Mouse (Mus musculus) ES-CJ7 (cell line): ENCODE results near the gene Gm10409.
"Not testable (repeated sequence)": the region's sequence is repeated elsewhere in the genome, so short reads cannot be mapped to it uniquely, and the experiment has no call there.

Experiments
- DNase-seq: peaks from one replicate; pipeline ENCODE4 v3.0.0; 2011; ENCODE audit warnings: low read depth, low spot score

Gene Gm10409

DNA sequence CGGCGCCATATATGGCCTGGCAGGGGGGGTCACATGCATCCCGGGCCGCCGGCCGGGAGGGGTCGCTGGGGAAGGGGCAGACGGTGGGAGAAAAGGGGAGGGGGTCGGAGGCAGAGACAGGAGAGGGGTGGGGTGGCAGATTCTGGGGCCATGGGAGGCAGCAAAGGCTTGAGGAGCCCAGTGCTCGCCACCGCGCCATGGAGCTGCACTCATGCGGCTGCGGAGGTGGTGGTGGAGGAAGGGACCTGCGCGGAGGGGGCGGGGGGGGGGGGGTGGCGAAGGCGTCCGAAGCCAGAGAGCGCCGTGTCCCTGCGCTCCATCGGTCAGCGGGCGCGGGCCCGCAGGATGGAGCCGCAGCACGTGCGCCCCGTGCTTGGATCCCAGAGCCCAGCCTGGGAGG is at the start of gene Gm10409:
TSS of gene Gm10409 (plus strand) at position 301 of the 400 bp plus-strand sequence.
- not testable (repeated sequence) for DNase-seq

DNA sequence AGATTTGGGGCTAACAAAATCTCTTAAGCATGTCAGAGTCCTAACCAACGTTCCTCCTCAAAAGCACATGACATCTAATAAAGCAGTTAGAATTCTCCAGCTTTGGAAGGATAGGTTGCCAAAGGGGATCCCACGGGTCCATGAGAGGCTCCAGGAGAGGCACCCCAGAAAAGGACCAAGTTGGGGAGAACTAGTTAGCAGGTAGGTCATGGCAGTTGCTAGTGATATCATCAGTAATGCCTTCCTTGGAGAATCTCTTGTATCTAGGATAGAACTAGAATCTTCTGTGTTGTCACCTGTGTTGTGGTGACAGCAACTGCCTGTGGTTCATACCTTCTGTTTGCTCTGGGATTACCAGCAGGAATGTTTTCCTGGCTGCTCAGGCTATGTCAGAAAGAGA is 17.6 kb upstream of the Gm10409 start, which contains the start of gene Gm10413:
TSS of gene Gm10413 (plus strand) at position 301 of the 400 bp plus-strand sequence.
- DNase-seq: not testable (repeated sequence)

DNA sequence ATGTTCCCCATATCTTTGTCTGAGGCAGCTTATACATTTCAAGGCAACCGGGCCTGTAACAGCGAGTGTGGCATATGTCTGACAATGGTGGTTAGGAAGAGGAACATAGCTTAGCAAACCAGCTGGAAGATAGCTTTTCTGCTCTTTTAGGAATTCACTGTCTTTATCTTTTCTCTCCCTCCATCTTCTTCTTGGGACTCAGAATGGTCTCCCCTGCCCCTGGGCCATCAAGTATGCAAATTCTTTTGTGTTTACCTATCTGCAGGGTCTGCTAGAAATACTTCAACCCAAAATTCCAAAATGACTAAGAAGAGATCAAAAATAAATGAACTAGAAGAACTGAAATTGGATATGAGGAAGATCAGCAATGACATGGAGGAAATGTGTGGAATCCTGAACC is 15.4 kb downstream of the Gm10409 start, which contains the start of gene Gm3005:
TSS of gene Gm3005 (plus strand) at position 301 of the 400 bp plus-strand sequence.
- not testable (repeated sequence) for DNase-seq

DNA sequence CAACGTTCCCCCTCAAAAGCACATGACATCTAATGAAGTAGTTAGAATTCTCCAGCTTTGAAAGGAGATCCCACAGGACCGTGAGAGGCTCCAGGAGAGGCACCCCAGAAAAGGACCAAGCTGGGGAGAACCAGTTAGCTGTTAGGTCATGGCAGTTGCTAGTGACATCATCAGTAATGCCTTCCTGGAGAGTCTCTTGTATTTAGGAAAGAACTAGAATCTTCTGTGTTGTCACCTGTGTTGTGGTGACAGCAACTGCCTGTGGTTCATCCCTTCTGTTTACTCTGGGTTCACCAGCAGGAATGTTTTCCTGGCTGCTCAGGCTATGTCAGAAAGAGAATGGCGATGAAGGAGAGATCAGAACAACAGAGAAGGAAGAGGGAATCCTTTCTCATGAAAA is 36.7 kb downstream of the Gm10409 start, which contains the start of gene Gm10408:
TSS of gene Gm10408 (plus strand) at position 301 of the 400 bp plus-strand sequence.
- not testable (repeated sequence) for DNase-seq
